Mouse (Mus musculus) adrenal gland, adult 8-10 months (tissue): ENCODE results near the gene Cab39. TPM values are rescaled to one million over a fixed set of nuclear protein-coding genes. Genes with fewer than 3 reads are reported as not detected.
A peak's percentile ranks its signal among the peaks of the same experiment; 100 is the strongest.
"Not testable (repeated sequence)": the region's sequence is repeated elsewhere in the genome, so short reads cannot be mapped to it uniquely, and the experiment has no call there.

Source experiments
- DNase-seq: peaks from one replicate; pipeline ENCODE4 v3.0.0; 2022
- total RNA-seq, 4 experiments: library from RNA; stranded (reverse); gene quantifications; 2 replicates each; pipeline ENCODE4 v1.2.4; 2022

Gene Cab39
- total RNA-seq, 4 experiments from 2014 or later, result 103 to 136 (median 114) TPM

- no peak for DNase-seq
Measured at GRCm38 (mm10) chr1:85791476-85791875, 1.8 kb upstream of the Cab39 start.

DNA sequence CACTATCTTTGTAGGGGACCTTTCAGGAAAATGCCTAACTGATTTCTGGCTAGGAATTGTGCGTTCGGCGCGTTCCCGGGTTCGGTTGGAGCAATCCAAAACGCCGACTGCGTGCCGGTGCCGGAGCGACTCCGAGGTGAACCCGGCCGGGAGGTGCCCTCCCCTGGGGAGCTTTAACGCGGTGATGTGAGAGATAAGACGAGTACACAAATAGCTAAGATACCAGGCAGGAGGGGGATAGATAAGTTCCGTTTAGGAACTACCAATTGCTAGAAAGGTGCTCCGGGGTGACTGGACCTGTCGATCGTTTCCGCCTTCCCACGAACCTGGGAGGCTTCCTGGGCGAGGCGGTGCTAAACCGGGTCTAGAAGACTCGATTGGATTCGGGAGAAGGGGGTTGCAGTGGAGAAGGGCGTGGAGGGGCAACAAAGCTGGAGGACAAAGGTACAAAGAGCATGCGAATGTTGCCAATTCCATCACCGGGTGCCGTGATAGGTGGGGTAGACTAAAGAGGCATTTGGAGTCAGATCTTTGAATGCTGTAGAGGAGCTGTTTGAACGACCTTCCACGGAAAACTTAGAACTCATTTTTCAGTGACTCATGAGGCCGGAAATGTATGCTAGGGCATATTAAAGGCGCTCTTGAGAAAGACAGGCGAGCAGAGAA is 998 bp downstream of the Cab39 start:
- peak; percentile 33 for DNase-seq

- DNase-seq, result no peak
Measured at GRCm38 (mm10) chr1:85795196-85795595, 2.0 kb downstream of the Cab39 start.

DNA sequence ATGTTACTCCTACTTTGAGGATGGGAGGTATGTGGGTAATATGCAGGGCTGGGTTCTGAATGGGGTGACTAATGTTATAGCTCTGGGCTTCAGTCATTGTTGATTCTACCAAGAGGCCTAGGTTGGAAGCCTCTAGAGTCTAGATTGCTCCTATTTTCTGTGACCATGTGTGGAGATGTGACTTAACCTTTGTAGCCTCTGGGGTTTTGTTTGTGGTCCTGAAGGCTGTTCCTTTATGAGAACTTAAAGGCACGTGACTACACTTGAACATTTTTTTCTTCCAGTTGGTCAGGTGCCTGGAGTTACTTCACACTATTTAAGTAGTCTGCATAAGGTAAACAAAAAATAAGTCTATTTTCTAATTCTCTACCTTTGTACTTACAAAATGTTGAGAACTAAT is 6.5 kb downstream of the Cab39 start:
- no peak for DNase-seq

GRCm38 (mm10) chr1:85802517-85802916 is 9.3 kb downstream of the Cab39 start:
- DNase-seq, result no peak

DNA sequence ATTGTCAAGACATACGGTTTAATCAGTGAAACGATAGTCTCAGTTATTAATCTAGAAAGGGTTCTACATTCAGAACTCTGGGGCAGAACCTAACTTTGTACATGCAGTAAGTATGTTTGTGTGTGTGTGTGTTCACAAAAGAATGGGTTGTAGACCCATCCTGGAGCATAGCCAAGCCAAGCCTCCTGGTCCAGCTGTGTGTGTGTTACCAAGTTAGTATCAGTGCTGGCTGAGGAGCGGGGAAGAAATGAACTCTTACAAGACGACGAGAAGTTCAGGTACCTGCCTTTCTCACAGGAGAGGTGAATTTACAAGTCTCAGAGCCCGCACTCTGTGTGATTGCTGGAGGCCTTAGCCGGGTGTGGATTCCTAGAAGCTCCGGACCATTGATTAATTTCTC is 11.3 kb downstream of the Cab39 start:
- DNase-seq, result no peak

DNA sequence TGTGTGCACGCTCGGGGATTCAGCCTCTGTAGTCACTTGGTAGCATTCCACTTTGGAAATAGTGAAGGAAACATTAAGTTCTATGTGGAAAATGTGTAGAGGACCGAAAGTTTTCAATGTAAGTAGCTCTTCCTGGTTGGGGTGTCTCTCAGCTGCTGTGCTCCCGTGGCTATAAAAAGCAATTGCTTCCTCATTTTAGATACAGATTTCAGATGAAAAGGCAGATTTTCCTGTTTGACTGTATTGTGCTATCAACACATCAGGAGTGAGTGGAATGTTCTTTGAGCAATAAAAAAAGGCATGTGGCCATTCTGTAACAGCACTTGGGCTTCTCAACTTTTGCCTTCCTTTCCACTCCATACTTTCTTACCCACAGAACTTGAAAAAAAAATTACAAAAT is 16.0 kb downstream of the Cab39 start:
- no peak for DNase-seq

- DNase-seq, result no peak
Measured at GRCm38 (mm10) chr1:85810343-85810742, 17.1 kb downstream of the Cab39 start.

- DNase-seq, result no peak
Measured at GRCm38 (mm10) chr1:85810787-85811186, 17.5 kb downstream of the Cab39 start.

- DNase-seq, result not testable (repeated sequence)
Measured at GRCm38 (mm10) chr1:85814213-85814612, 21.0 kb downstream of the Cab39 start.

DNA sequence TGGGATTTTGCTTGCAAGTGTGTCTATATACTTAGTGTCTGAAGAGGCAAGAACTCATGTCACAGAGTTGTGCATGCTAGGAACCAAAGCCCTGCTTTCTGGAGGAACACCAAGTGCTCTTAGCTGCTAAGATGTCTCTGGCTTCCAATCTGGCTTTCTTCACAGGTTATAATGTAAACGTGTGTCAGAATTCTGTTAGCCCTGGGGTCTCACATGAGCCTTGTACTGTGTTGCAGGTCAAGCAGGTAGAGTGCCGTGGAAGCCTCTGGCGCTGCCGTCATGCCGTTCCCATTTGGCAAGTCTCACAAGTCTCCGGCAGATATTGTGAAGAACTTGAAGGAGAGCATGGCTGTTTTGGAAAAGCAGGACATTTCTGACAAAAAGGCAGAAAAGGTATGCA is 24.9 kb downstream of the Cab39 start:
- no peak for DNase-seq

- no peak for DNase-seq
Measured at GRCm38 (mm10) chr1:85819695-85820094, 26.5 kb downstream of the Cab39 start.

DNA sequence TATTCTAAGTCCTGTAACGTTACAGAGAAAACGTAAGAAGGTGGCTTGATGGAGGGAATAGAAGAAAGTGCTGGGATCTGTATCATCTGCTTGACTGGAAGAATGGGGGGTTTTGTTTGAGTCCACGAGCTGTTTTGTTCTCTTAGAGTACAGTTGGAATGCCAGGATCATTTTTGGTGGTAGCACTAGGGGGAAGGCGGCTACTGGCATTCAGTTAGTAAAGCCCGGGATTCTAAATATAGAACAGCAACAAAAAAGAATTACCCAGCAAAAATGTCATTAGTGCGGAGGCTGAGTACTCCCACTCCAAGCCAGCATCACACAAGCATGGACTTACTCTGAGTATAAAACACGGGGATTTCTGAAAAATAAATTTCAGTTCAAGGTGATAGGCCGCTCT is 29.0 kb downstream of the Cab39 start:
- DNase-seq, result no peak

- no peak for DNase-seq
Measured at GRCm38 (mm10) chr1:85824905-85825304, 31.7 kb downstream of the Cab39 start.

DNA sequence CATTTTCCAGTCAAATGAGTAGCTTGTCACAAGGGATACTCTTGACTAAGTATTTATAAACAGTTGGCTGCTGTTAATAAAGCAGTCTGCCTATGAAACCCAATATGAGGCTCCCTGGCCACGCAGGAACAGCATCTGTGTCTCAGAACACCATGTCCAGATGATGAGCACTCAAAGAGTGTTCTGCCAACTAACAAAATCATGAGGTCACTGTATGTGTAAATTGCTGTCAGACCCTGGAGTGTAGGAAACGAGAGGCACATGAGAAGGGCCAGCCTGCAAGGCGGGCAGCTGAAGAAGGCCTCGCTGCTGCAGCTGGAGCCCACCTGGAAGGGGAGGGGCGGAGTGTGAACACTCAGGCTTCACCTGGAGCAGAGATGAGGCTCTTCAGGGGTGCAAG is 33.9 kb downstream of the Cab39 start:
- no peak for DNase-seq

DNA sequence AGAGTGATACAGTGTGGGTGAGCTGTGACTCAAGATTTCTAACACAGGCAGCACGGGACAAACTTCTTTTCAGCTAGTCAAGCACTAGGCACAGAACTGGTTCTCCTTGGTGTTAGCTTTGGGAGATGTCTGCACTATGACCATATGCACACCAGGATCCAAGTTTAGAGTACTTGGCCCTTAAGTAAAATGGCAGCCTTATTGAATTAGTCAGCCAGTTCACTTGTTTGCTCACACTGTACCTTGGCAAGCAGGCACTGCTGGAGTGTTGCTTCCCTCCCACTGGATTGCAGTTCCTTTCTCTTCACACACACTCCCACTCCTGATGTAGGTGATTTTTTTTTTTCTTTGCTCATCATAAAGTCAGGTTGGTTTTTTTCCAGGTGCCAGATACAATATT is 35.8 kb downstream of the Cab39 start:
- DNase-seq, result no peak

DNA sequence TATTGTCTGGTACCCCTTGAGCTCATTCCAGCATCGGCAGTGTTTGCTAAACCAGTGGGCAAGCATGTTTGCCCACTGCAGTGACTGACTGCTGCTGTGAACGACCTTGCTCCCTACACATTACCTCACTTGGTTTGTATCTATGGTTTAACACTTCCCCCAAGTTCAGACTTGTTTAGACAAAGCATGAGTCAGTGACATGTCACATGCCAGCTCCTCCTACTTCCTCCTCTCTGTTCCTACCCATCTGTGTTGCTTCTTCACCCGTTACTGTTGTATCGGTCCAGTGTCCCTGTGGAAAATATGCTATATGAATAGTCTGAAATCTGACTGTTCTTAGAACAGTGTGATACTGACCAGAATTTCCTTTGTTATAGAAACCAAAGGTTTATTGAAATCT is 44.8 kb downstream of the Cab39 start:
- no peak for DNase-seq

- DNase-seq, result no peak
Measured at GRCm38 (mm10) chr1:85839356-85839755, 46.1 kb downstream of the Cab39 start.

DNA sequence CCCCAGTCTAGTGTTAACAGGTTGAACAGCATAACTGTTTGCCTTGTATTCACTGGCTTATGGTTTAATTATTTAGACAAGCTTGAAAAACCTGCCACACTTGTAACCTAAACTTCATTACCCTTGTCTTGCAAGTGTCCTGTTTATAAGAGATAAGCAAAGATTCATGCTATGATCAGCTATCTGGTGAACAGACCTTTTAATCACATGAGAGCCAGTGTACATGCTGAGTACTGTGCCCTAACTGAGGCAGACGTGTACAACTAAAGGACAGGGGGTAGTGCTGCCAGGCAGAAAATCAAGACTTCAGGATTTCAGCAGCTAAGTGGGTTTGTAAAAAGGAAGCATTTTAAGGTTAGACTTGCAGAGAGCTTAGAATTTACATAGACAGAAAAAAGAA is 46.5 kb downstream of the Cab39 start:
- DNase-seq, result no peak

GRCm38 (mm10) chr1:85840421-85840820 is 47.2 kb downstream of the Cab39 start:
- no peak for DNase-seq

- DNase-seq, result no peak
Measured at GRCm38 (mm10) chr1:85842251-85842650, 49.0 kb downstream of the Cab39 start.

DNA sequence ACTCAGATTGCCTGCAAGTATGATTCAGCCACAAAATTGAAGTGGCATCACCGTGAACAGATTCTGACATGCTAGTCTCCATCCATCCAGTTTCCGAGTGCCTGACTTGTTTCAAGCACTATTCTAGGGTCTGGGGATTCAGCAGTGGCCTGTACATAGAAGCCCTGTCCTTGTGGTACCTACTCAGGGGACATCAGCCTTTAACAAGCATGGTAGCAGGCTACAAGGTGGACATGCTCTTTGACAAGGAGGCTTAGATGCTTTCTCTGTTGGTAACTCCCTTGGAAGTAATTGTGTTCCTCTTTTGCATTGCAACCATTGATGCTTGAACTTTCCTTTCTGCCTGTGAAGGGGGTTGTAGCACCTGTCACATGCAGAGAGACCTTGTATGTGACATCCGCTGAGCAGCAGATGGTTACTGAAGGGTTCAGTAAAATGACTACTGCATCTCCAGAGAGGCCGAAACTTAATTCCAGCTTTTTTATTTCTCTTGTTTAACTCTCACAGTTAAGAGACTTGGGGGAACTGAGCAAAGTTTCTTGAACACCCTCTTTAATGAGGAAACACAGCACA is 50.1 kb downstream of the Cab39 start:
- DNase-seq, result no peak

DNA sequence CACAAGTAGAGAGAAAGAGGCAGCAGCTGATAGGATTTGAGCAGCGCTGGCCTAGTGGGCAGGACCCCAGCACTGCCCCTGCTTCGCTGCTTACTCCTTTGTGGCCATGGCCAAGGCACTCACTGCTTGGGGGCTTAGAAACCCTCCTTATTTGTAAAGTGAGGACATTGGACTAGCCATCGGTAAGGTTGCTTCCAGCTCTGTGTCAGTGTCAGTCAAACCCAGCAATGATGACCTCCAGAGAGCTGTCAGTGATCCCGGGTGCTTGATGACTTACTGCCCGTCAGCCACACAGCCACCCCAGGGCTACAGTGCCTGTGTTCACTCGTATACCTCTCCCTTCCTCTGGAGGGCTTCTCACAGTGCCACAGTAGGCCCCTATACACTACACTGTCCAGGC is 51.7 kb downstream of the Cab39 start:
- DNase-seq, result no peak

DNA sequence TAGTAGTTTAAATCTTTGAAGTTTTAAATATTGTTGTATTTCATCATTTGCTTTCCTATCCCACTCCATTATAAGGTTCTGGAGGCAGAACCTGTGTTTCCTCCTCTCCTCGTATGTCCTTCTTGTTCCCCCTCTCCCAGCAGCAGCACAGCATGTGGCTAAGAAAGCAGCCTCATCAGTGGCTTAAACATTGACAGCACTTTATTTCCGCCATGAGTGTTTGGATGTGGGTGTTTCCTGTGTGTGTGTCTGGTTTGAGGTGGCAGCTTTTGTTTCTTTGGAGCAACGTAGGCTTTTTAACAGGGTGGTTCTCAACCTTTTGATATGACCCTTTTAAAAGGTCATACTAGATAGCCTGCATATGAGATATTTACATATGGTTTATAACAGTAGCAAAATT is 52.2 kb downstream of the Cab39 start:
- DNase-seq, result no peak

DNA sequence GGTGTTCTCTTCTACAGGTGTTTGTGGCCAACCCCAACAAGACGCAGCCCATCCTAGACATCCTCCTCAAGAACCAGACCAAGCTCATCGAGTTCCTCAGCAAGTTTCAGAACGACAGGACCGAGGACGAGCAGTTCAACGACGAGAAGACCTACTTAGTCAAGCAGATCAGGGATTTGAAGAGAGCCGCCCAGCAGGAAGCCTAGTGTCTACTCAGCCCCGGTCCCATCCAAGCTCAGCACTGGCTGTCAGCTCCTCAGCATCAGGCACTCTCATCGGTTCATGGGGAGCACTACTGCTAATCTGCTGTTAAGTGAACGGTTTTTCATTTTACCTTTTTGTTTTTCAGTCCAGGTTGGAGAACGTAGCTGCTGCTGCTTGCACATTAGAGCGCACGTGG is 55.8 kb downstream of the Cab39 start:
- no peak for DNase-seq
